Mouse (Mus musculus) cerebellum, adult 2 months (tissue): Measurements from ENCODE around the gene Mtmr14.

ENCODE experiments used
- CTCF ChIP-seq: fragments of 200-500 bp; IDR thresholded peaks from 2 replicates; pipeline ENCODE4 v1.5.1; 2011; ENCODE audit warnings: low read depth, mild to moderate bottlenecking, control low read depth, low read length, moderate library complexity, borderline replicate concordance; ENCODE audit not compliant: insufficient read depth
- POLR2A ChIP-seq: fragments of 200-500 bp; IDR thresholded peaks from 2 replicates; pipeline ENCODE4 v1.6.1; 2011; ENCODE audit warnings: low read length, control low read depth, borderline replicate concordance; ENCODE audit not compliant: insufficient read depth

GRCm38 (mm10) chr6:113242753-113243152, 5.1 kb downstream of the Mtmr14 start:
- TF ChIP-seq CTCF (no peak), POLR2A (no peak)
